Mouse (Mus musculus) lung, postnatal 0 days (tissue): ENCODE data around the gene Emid1. TPM values are rescaled to one million over a fixed set of nuclear protein-coding genes. Genes with fewer than 3 reads are reported as not detected.
A peak's percentile ranks its signal among the peaks of the same experiment; 100 is the strongest.

Source experiments
- ATAC-seq: fragments of 200-750 bp; cut with Nextera tagmentation; 2 replicates; pipeline ENCODE4 v1.8.0; 2017; ENCODE audit warnings: moderate library complexity
- DNase-seq: peaks from one replicate; pipeline ENCODE4 v3.0.0-alpha.2; 2016; ENCODE audit warnings: low spot score
- H3K27ac ChIP-seq: fragments of 300-500 bp; sonication (generic); 2 replicates; pipeline ENCODE4 v1.5.1; 2014; ENCODE audit warnings: antibody characterized with exemption, mild to moderate bottlenecking, low read length, mixed read lengths
- H3K27me3 ChIP-seq: fragments of 300-500 bp; sonication (generic); replicated peaks from 2 replicates; pipeline ENCODE4 v1.6.1; 2014; ENCODE audit warnings: low read length, mixed read lengths; ENCODE audit not compliant: insufficient read depth
- H3K36me3 ChIP-seq: fragments of 300-500 bp; sonication (generic); 2 replicates; pipeline ENCODE4 v1.6.1; 2014; ENCODE audit warnings: low read length, mixed read lengths; ENCODE audit not compliant: insufficient read depth
- H3K4me1 ChIP-seq: fragments of 300-500 bp; sonication (generic); 2 replicates; pipeline ENCODE4 v1.6.1; 2014; ENCODE audit warnings: antibody characterized with exemption, low read depth, low read length, mixed read lengths; ENCODE audit not compliant: insufficient read depth
- H3K4me2 ChIP-seq: fragments of 300-500 bp; sonication (generic); replicated peaks from 2 replicates; pipeline ENCODE4 v1.6.1; 2014; ENCODE audit warnings: low read depth, mild to moderate bottlenecking, low read length, moderate library complexity, mixed read lengths
- H3K4me3 ChIP-seq: fragments of 300-500 bp; sonication (generic); 2 replicates; pipeline ENCODE4 v1.5.1; 2014; ENCODE audit warnings: low read depth, low read length
- H3K9ac ChIP-seq: fragments of 300-500 bp; sonication (generic); replicated peaks from 2 replicates; pipeline ENCODE4 v1.6.1; 2014; ENCODE audit warnings: low read depth, mild to moderate bottlenecking
- H3K9me3 ChIP-seq: fragments of 300-500 bp; sonication (generic); 2 replicates; pipeline ENCODE4 v1.6.1; 2016; ENCODE audit warnings: low read length, mixed read lengths
- CTCF ChIP-seq: IDR thresholded peaks from 2 replicates; pipeline ENCODE4 v1.5.1; 2016; ENCODE audit warnings: antibody characterized with exemption, mild to moderate bottlenecking
- EP300 ChIP-seq: IDR thresholded peaks from 2 replicates; pipeline ENCODE4 v1.6.1; 2016; ENCODE audit warnings: antibody characterized with exemption, mild to moderate bottlenecking, control low read depth
- WGBS: fragments of 180-500 bp; shearing (Covaris S2); extraction: QIAGEN DNeasy Blood & Tissue Kit; methylation state at CpG from one replicate; pipeline ENCODE4 v1.1.7; 2014; 5-methylcytosine and 5-hydroxymethylcytosine counted together
- polyA plus RNA-seq: library from polyadenylated mRNA; unstranded; fragments of >200 nt; fragmentation: Nextera tagmentation; extraction: Ambion mirVana; gene quantifications from 2 replicates; pipeline ENCODE4 v1.2.1, GENCODE M21; 2015

Gene Emid1
- polyA plus RNA-seq, 1 experiment from 2014 or later: 67.5 TPM

DNA sequence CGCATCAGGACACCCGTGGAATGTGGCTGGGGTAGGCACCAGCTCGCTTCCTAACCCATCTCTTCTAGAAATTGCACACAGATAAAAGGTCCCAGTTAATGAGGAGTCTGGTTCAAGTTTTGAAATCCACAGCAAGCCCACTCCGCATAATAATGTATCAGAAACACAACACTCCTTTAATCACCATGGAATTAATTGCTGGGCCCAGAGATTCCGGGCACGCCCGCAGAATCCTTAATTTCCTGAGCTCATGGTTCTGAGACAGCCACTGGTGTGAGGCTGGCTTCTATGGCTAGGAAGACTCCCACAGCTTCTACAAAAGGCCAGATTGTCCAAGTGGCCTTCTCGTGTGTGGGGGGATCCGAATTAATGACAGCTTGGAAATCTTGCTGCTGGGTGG is 15.3 kb upstream of the Emid1 start:
- Histone ChIP-seq H3K9me3 (no peaks in the 10 kb centered on the region), H3K4me2 (no peak overlapping the region), H3K4me1 (0 out of 2 replicates have a peak, but pooled peaks cover 3% of the 10 kb centered on the region), H3K27ac (no peak overlapping the region), H3K9ac (no peak overlapping the region), H3K27me3 (no peaks in the 10 kb centered on the region), H3K4me3 (no peak overlapping the region), H3K36me3 (no peaks in the 10 kb centered on the region)
- TF ChIP-seq EP300 (no peak), CTCF (no peak)
- DNase-seq (no peak), ATAC-seq (no peak)
- 88% methylated on average over 9 of the region's 9 CpGs for WGBS

DNA sequence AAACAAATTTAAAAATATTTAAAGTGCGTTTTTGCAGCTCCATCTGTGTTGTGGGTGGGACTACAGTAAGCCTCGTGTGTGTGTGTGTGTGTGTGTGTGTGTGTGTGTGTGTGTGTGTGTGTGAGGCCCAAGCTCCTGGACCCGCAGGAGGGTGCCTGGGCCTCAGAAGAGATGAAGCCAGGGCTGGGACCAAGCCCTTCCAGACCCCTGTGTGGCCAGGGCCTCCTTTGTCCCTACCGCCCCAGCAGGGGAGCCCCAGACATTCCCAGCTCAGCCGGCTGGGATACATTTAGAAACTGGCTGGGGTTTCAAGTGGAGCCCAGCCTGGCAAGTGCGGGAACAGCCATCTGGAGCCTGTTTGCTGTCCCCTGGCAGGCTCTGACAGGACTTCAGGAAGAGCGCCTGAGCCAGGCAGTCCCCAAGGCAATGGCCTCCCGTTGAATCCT is 13.4 kb upstream of the Emid1 start:
- ATAC-seq (peak; percentile 82), DNase-seq (peak; percentile 76)
- Histone ChIP-seq H3K36me3 (no peaks in the 10 kb centered on the region), H3K27ac (no peak overlapping the region), H3K9me3 (no peaks in the 10 kb centered on the region), H3K4me1 (0 out of 2 replicates have a peak, but pooled peaks cover 3% of the 10 kb centered on the region), H3K4me3 (no peak overlapping the region), H3K4me2 (no peak overlapping the region), H3K9ac (no peak overlapping the region), H3K27me3 (no peaks in the 10 kb centered on the region)
- TF ChIP-seq CTCF: peak; percentile 22; the same call in 1 of the 2 replicates
- no peak for TF ChIP-seq EP300
- 25% methylated on average over 8 of the region's 8 CpGs for WGBS

- ATAC-seq: no peak
- 37% methylated on average over 8 of the region's 8 CpGs for WGBS
- no peak overlapping the region for H3K27ac ChIP-seq
- no peak for TF ChIP-seq CTCF
- no peak for TF ChIP-seq EP300
- no peaks in the 10 kb centered on the region for H3K36me3 ChIP-seq
- H3K4me3 ChIP-seq: no peak overlapping the region
- no peak overlapping the region; the same call in 1 of the 2 replicates for H3K9ac ChIP-seq
- 0 out of 2 replicates have a peak, but pooled peaks cover 3% of the 10 kb centered on the region for H3K4me1 ChIP-seq
- no peak overlapping the region for H3K4me2 ChIP-seq
- H3K9me3 ChIP-seq: no peaks in the 10 kb centered on the region
- no peaks in the 10 kb centered on the region for H3K27me3 ChIP-seq
- DNase-seq: no peak
Observed at GRCm38 (mm10) chr11:5164310-5164709, 12.3 kb upstream of the Emid1 start.

DNA sequence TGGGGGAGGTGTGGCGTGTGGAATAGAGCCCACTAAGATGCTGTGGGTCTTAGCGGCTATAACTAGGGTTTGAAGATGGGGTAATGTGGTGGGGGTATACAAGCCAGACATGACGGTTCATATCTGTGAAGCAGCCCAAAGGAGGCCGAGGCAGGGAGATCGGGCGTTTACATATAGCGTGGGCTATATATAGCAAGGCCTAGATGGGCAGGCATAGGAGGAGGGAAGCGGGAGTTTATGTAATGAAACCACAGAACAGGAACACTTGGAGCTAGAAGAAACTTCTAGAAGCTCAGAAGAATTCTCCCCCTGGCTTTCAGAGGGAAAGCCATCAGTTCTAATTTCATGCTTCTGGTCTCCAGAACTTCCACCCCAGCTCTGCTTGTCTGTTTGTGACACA is 11.4 kb upstream of the Emid1 start:
- no peaks in the 10 kb centered on the region for H3K36me3 ChIP-seq
- no peaks in the 10 kb centered on the region for H3K27me3 ChIP-seq
- TF ChIP-seq CTCF (no peak), EP300 (no peak)
- no peak overlapping the region for H3K27ac ChIP-seq
- no peak overlapping the region for H3K9ac ChIP-seq
- no peaks in the 10 kb centered on the region for H3K9me3 ChIP-seq
- DNase-seq (no peak), ATAC-seq (no peak)
- 77% methylated on average over 8 of the region's 8 CpGs for WGBS
- 0 out of 2 replicates have a peak, but pooled peaks cover 3% of the 10 kb centered on the region for H3K4me1 ChIP-seq
- no peak overlapping the region for H3K4me3 ChIP-seq
- no peak overlapping the region for H3K4me2 ChIP-seq

DNA sequence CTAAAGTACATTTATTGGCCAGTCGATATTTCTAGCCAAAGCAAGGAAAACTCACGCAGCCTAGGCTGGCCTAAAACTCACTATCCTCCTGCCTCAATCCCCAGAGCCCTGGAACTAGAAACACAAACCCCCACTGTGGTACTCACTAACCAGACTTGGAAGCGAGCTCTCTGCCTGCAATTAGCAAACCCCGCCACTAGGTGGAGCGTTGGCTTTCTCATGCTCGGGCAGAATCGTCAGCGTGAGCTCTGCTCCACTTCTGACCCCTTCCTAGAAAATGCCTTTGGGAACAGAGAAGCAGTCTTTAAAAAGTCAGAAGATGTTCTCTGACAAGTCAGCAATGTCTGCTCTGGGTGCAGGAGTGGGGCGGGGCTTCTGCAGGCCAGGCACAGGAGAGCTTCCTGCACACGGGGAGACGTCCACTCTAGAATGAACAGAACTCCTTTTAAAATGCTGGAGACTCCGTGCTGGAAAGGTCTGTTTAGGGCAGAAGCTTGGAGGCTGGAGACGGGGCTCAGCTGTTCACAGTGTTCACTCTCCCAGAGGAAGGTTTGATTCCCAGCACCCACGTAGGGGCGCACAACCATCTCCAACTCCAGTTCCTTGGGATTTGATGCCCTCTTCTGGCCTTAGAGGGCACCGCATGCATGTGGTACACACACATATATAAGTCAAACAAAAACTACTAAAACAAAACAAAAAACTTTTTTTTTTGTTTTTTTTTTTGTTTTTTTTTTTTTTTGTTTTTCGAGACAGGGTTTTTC is 8.8 kb upstream of the Emid1 start:
- Histone ChIP-seq H3K4me1 (0 out of 2 replicates have a peak, but pooled peaks cover 3% of the 10 kb centered on the region), H3K9me3 (no peaks in the 10 kb centered on the region), H3K36me3 (no peaks in the 10 kb centered on the region), H3K4me2 (no peak overlapping the region), H3K27me3 (no peaks in the 10 kb centered on the region), H3K4me3 (no peak overlapping the region), H3K27ac (no peak overlapping the region), H3K9ac (no peak overlapping the region)
- DNase-seq: no peak
- WGBS: 75% methylated on average over 17 of the region's 17 CpGs
- no peak for ATAC-seq
- TF ChIP-seq EP300: no peak
- peak; percentile 67 for TF ChIP-seq CTCF

DNA sequence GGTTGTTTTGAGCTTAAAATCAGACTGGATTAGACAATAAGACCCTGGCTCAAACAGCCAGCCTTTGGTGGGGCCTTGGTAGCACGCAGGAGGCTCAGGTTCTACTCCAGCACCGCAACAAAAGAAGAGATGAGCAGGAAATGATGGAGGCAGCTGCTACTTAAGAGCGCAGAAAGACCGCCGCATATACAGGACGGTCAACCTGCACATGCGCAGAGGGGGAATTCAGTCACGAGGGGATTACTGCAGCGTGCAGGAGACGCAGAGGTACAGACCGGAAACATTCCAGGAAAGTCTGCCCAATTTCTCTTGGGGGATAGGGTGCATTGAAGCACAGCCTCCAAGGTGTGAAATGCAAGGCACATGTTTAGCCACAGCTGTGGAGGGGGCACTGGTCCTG is 6.0 kb upstream of the Emid1 start:
- no peak for DNase-seq
- WGBS: 91% methylated on average over 11 of the region's 11 CpGs
- H3K27me3 ChIP-seq: no peaks in the 10 kb centered on the region
- H3K9me3 ChIP-seq: no peaks in the 10 kb centered on the region
- TF ChIP-seq CTCF: no peak
- no peak for TF ChIP-seq EP300
- no peak overlapping the region for H3K4me3 ChIP-seq
- no peak overlapping the region for H3K27ac ChIP-seq
- no peak overlapping the region for H3K9ac ChIP-seq
- H3K36me3 ChIP-seq: no peaks in the 10 kb centered on the region
- no peak for ATAC-seq
- H3K4me1 ChIP-seq: peaks cover 9% of the 10 kb centered on the region; the same call in 1 of the 2 replicates
- no peak overlapping the region for H3K4me2 ChIP-seq
